Mouse (Mus musculus) testis, postnatal 14 days (tissue): Measurements from ENCODE around the gene Cntn1.
A peak's percentile ranks its signal among the peaks of the same experiment; 100 is the strongest.
"Not testable (repeated sequence)": the region's sequence is repeated elsewhere in the genome, so short reads cannot be mapped to it uniquely, and the experiment has no call there.

Source experiments
- DNase-seq: peaks from one replicate; pipeline ENCODE4 v3.0.0; 2021; ENCODE audit warnings: low spot score

Gene Cntn1

DNA sequence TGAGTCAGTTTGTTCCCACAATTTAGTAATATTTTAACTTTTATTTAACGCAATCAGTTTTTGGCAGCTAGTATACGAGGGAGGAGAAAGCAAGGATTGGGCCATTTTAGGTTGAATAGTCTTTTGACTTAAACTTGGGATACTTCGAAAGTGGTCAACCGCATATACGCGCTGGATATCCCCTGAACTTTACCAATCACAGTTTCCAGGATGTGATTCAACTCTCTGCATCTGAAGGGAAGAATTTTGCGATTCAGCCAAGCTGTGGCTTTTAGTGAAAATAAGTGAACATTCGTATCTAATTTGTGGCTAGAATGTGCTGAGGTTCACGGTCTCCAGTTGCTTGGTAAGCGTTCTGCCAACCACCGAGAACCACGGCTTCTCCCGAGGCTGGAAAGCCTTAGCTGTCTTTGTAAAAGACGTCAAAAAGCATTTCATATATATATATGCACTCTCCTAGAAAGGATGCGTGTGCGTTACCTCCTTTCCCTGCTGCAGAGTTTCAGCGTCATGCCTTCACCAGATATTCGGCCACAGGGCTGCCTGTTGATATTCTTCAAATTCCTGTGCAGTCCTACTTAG, 217.9 kb downstream of the Cntn1 start:
- no peak for DNase-seq

DNA sequence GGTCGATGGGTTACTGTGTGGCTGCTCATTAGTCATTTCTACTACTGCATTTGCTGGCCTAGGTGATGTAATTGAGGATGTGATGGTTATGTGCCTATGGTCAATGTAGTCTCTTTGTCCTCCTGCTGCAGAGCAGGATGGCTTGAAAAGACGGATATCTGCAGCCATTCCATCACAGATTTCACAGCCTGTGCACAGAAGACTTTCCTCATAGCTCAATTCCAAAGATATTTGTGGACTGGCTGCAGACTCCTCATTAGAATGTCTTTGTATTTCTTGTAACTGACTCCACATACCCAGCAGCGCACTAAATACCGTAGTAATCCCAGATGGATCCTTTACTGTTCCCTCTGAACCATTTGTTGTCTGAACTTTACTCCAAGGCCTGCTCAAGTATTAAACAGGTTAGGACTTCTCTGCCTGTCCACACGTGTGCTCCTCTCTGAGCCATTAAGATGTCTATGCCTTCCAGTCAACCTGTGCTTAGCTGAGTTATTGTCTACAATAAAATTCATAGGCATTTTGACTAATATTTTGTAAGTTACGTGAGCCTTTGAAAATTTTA, 220.9 kb downstream of the Cntn1 start:
- DNase-seq, result no peak

DNA sequence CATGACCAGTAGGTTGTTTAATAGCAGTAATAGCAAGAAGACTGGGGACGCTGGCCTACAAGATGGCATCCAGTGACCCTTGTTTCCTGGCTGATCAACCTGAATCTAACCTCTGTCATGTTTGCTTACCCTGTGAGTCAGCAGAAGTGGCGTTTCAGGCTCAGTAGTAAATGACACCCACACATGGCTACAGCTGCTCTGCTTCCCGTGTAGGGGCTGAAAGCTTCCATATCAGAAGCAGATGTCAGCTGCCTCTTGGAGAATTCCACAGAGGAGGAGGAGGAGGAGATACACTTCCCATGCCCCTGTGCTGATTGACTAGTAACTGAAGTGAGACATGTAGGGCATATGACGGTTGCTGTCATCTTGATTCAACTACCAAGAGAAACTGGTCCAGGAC, 225.9 kb downstream of the Cntn1 start:
- DNase-seq, result no peak

DNA sequence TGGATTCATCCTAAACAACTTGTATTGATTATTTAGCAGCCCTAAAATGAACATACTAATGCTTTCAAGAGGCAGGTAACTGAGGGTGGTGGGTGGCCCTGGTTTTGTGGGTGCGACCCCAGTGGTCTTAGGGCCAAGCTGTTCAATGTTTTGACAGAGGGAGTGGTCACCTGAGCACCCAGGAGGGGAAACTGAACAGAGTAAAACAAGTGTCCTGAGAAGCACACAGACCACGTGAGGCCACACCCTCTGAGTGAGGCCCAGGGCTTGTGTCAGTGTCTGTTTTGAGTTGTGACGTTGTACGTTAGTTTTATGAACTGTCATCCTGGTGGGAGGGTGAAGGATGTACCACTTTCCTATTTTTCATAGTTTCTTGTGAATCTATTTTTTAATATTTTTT, 227.0 kb downstream of the Cntn1 start:
- no peak for DNase-seq

DNA sequence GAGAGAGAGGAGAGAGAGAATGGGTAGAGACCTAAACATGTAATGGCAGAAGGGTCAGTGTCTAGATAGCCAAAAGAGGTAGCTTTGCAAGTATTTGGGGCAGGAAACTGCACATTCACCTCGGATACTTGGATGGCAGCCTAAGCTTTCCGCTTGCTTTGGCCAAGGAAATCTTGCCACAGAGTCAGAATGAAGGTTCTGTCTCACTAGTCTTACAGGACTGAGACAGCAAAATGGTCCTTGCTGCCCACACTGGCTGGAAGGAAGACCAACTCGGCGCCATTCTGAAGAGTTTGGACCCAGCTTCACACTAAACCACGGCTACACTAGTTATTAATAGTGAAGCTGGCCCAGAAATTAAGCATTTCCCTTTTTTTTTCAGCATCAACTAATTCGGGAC, 230.0 kb downstream of the Cntn1 start:
- no peak for DNase-seq

DNA sequence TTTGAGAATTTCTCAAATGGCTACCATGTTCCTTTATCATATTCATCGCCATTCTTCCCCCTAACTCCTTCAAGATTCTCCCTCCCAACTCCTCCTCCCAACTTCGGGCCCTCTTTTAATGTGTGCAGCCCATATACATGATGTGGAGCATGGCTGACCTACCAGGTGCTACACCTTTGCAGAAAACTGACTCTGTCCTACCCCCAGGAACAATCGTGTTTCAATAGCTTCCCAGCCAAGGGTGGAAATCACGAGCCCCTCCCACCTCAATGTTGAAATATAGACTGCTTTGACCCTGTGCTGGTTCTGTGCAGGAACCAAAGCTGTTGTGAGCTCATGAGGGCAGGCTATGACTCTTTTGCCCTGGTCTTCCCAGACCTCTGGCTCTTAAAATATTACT, 236.7 kb downstream of the Cntn1 start:
- DNase-seq, result no peak

DNA sequence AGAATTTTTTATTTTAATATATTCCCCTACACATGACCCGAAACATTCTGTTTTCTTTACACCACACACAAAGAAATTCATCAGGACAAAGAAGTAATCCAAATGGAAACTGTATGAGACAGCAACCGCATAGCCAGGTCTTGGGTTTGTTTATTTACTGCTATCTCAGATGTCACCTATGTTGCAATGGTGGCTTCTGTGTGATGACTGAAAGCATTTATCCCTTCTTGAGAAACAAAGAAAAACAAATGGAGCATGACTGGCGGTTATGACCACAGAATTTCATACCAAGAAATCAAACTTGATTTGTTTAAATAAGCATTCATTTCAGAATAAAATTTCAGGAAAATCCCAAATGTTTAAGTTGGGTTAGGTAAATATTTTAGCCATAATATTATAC, 245.5 kb downstream of the Cntn1 start:
- DNase-seq, result no peak

DNA sequence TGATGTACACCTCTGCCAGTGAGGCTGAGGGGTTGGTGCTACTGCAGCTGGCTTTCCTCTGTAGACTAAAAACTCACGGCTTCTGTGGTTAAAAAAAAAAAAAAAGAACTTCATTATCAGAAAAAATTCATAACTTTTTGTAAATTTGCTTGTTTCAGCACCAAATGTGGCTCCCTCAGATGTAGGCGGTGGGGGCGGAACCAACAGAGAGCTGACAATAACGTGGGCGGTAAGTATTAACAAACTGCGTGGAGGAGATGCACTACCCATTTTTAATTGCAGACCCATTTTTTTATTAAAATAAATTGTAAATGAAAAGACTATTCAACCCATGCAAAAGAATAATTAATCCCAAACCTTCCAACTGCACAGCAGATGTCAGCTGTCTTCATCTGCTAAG, 251.8 kb downstream of the Cntn1 start:
- DNase-seq, result no peak

DNA sequence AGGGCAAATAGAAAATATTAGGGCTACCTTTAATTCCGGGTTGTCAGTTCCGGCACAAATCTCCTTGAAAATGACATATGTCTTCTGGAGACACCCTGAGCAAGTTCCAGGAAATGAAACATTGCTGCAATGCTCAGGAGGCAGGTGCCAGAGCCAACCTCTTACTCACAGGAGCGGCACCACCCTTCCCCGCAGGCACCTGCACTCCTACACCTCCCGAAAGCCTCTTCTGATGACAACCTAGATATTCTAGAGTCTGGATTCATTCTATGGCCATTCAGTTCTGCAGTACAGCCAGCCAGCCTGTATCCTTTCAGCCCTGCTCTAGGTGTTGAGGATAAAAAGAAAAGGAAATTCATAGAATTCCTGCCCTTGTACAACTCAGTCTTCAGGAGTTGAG, 253.3 kb downstream of the Cntn1 start:
- DNase-seq, result no peak

DNA sequence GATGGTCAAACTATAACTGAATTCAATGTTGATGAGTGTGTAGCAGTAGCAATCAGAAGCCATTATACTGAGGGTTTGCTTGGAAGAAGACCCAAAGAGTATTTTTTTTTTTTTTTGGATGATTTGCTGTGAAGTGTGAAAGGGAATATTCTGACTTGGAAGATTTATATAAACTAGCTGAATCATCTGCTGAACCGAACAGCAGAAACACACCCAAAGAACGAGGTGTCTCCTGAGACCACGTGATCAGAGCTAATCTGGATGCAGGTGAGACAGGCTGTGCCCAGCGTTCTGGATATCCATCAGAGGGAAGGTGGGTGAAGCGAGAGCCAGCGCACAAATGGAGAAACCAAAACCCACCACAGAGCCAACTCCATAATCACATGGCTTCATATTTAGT, 271.0 kb downstream of the Cntn1 start:
- no peak for DNase-seq

DNA sequence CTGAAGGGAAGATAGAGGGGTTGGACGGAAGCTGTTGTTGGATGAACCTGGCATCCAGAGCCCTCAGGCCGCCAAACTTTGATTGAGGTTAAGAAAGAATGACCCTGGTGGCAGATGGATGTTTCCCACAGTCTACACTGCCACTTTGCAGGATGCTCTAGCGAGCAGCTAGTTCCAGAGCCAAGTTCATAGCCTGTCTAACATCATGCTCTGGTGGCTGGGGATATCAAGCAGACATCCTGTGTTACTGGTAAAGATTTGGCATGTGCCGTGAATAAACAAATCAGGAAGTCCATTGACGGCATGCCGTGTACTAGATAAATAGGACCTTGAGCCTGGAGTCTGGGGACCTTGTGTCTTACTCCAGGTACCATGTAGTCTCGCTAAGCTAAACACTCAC, 276.1 kb downstream of the Cntn1 start:
- DNase-seq, result no peak

DNA sequence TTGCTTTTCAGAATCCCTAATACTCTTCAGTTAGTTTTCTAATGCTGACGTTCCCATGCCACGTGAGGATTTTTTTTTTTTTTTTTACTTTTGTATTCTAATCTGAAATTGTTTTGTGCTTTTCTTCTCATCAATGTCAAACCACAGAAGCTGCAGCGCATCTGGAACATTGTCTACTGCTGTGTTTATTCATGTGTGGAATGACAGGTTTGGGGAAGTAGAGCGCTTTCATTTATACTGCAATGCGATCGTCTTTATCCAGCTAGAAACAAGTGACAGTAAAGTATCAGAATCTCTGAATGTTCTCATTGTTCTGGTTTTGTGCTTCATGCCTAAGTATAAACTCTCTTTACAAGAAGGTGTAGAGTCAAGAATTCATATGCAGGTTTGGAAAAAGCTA, 289.3 kb downstream of the Cntn1 start:
- no peak for DNase-seq

DNA sequence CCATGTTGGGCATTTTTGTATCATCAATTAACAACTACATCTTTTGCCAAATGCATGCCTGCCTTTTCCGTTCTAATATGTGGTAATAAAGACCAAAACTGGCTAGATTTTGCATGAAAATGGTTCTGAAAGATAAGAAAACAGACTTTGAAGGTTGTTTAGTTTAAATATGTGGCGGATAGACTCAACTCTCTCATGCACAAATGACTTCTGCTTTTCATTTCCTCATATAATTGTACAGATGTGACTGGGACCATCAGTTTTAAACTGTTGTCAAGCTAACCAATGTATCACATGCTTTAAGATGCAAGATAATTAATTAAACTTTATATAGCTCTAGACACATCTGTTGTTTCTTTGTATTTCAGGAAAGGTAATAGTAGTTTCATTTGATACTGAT, 290.5 kb downstream of the Cntn1 start:
- DNase-seq, result no peak

DNA sequence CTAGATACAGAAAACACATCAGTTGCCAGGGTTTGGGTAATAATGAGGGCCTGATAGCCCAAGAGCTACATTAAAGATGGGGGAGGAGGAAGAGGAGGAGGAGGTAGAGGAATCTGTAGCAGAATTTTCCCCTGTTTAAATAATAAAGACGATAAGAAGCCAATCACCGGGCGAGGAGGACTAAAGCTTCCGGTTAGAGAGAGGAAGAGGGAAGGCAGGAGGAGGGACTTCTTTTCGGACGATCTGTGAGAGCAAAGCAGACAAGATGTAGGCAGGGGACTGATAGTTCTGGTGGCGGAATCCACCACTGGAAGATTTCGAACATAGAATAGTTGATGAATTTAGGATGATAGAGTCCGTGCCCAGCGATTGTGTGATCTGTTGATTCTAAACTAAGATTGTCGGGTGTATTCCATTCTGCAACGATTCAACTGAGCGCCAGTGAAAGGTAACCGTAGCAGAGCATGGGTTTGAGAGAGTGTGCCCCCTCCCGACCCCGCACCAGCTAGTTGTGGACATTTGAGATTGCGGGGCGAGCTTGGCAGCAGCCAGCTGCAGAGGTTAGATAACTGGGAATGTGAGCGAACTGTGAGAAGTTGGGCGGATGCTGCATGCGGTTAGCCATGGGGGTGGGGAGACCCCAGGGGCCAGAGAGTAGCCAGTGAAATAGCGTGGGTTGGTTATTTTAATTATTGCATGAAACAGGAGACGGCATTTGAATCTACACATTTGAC, 293.3 kb downstream of the Cntn1 start:
- peak; percentile 7 for DNase-seq

DNA sequence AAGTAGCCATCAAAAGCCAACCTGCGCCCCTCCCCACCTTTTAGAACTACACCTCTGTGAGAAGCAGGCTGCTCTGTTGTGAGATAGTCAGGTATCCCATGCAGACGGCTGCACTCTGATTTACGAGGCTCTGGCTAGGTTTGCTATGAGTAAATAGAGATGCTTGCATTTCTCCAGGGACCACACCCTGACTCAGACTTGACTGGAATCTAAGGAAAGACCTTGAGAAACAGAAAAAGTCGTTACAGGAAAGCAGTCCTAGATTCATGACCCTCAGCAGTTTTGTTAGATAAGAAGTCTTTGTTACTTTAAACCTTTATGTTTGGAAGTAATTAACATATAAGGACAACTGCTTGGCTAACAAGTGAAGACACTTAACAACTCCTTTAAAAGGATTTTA, 296.5 kb downstream of the Cntn1 start:
- DNase-seq, result no peak

DNA sequence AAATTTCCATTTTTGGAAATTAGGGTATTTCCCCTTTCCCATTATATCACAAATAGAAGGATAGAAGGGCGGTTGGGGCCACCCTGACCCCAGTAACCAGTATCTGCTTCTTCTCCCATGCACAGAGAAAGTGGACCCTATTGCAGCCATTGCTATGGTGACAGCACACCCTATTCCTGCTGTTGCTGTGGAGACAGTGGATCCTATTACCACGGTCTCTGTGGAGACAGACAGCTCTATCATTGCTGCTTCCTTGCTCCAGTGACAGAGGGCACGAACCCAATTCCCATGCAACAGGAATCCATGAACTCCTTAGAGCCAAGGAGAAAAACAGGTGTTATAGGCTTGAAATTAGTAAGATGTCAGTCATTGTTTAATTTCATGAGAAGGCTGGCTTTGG, 296.9 kb downstream of the Cntn1 start:
- DNase-seq, result no peak

DNA sequence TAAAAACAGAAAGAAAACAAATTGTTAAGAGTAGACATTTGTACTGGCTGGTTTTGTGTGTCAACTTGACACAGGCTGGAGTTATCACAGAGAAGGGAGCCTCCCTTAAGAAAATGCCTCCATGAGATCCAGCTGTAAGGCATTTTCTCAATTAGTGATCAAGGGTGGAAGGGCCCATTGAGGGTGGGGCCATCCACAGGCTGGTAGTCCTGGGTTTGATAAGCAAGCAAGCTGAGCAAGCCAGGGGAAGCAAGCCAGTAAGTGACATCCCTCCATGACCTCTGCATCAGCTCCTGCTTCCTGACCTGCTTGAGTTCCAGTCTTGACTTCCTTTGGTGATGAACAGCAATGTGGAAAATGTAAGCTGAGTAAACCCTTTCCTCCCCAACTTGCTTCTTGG, 297.5 kb downstream of the Cntn1 start:
- not testable (repeated sequence) for DNase-seq

DNA sequence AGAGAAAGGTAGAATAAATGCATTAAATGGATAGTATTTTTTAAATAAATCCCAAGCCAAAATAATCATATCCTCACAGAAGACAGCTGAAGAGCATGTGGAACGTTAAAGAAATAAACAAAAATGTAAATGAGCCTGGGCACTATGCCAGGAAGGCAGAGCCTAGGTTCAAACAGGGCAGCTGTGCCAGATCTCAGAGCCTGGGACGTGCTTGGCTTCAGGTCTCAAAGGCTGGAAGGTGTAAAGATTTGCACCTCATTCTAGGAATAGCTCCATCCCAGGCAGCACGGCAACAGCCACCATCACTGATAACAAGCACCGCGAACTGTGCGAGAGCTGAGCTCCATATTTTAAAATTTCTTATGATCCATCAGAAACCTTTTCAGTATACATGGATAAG, 313.2 kb downstream of the Cntn1 start:
- no peak for DNase-seq

DNA sequence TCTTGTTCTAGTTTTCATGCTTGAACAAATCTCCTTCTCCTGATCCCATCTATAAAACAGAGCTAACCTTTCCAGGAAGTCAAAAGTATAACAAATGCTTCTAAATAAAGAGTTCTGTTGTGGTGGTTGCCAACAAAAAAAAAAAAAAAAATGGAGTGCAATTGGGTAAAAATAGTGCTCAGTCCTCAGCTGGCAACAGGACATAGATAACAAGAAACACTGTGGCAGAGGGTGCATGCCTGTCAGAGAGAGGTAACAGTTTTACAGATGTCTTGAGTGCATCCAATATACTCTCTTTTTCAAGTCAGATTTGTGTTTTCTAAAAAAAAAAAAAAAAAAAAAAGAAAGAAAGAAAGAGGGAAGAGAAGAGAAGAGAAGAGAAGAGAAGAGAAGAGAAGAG, 313.6 kb downstream of the Cntn1 start:
- no peak for DNase-seq
